In the genomic region with DNA sequence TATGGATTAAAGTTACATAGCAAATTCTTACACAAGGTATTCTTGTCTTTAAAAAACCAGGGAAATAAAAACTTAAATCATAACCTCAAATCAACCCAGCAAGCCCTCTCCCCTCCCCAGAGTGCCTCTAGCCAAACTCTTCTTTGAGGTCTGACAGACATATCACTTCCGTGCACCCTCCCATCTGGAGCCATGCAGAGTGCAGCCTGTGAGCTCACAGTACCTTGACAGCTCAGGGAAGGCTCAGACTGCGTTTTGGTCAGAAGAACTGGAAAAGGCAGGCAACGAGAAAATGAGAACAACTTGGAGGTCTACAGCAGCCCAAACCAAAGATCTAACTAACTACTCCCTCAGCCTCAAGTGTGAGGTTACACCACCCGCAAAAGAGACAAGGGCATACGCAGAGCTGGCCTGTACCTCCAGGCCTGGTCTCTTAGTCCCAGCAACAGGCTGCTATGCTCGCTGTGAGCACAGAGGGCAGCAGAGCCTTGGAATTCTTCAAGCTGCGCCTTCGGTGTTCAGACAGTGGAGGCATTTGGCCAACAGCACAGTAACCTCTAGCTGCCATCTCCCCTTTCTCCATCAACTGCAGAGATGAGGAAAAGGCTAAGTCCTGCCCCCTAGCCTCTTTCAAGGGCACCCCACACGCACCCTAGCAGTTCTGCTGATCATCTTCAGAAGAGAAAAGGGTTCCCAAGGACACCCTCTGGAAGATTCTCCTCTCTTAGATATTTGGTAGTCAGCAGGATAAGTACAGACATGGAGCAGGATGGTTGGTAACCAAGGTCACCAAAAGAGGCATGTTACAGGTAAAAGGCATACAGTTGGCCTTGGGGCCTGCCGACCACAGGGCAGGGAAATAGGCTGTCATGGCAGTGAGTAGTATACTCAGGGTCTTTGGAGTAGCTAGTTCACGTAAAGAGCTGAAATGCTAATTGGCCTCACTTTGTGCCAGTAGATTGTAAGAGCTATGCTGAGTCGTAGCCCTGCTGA, we compare ENCODE assay signal across 8 mouse cellular contexts.
DNase-seq lines count a peak whose midpoint lies in the region; ATAC-seq and TF ChIP-seq lines count a peak whose summit lies in the region.
"Had no signal": no experiment of that assay in that cellular context is flagged by ENCODE, and none has a peak within 500 bp of the region (broad histone marks: within the 10 kb centered on the region; RNA-seq: fewer than 3 reads in every experiment).

No protein-coding gene starts in this region.

- H3K4me1 ChIP-seq in embryonic facial prominence, embryonic 13.5 days = peaks cover 5% of the 10 kb centered on the region; the same call in 1 of the 2 replicates
- no peaks in the 10 kb centered on the region for H3K4me1 ChIP-seq in limb, embryonic 10.5 days
- peaks cover 3% of the 10 kb centered on the region; the same call in 1 of the 2 replicates for H3K4me1 ChIP-seq in midbrain, embryonic 15.5 days
- H3K4me1 ChIP-seq in testis, adult 2 months (ENCODE audit: control insufficient read depth, insufficient read depth, low read length) = no peaks in the 10 kb centered on the region

- TF ChIP-seq CTCF in testis, adult 2 months (IDR thresholded peaks at IDR 0.05; ENCODE audit: control insufficient read depth, insufficient read depth, insufficient replicate concordance, low read depth, low read length) = peak; percentile 79; the same call in 1 of the 2 replicates

- no peak overlapping the region for H3K4me3 ChIP-seq in embryonic facial prominence, embryonic 13.5 days
- H3K4me3 ChIP-seq in limb, embryonic 10.5 days = no peak overlapping the region
- no peak overlapping the region for H3K4me3 ChIP-seq in midbrain, embryonic 15.5 days
- no peak overlapping the region for H3K4me3 ChIP-seq in testis, adult 2 months (ENCODE audit: control insufficient read depth, low read depth, low read length)
- H3K4me3 ChIP-seq: myocyte had no signal

- no peaks in the 10 kb centered on the region for H3K9me3 ChIP-seq in embryonic facial prominence, embryonic 13.5 days
- no peaks in the 10 kb centered on the region for H3K9me3 ChIP-seq in limb, embryonic 10.5 days (replicated peaks)
- no peaks in the 10 kb centered on the region for H3K9me3 ChIP-seq in midbrain, embryonic 15.5 days

- no peak for TF ChIP-seq POLR2A in testis, adult 2 months (IDR thresholded peaks at IDR 0.05; ENCODE audit: control insufficient read depth, low read depth, low read length)

- H3K9ac ChIP-seq in embryonic facial prominence, embryonic 13.5 days = no peak overlapping the region
- no peak overlapping the region for H3K9ac ChIP-seq in midbrain, embryonic 15.5 days

- ATAC-seq in embryonic facial prominence, embryonic 13.5 days (ENCODE audit: insufficient number of reproducible peaks, insufficient read depth, low FRiP score, low TSS enrichment, low read depth) = peak; percentile 81
- peak; percentile 88 for ATAC-seq in midbrain, embryonic 15.5 days (replicated peaks)

- peak; percentile 91 for DNase-seq in brain, adult 2 months (ENCODE audit: low read depth, low spot score)
- peak; percentile 13 to 65 for DNase-seq in heart, adult 9 months (ENCODE audit: low spot score in 2 of 2)
- peak; percentile 72 to 90 for DNase-seq in kidney, adult 8-10 months
- peak; percentile 61 for DNase-seq in limb, embryonic 10.5 days (ENCODE audit: low spot score)

- H3K27ac ChIP-seq in embryonic facial prominence, embryonic 13.5 days = no peak overlapping the region
- H3K27ac ChIP-seq in limb, embryonic 10.5 days = no peak overlapping the region
- H3K27ac ChIP-seq in midbrain, embryonic 15.5 days = no peak overlapping the region
- H3K27ac ChIP-seq in testis, adult 2 months (ENCODE audit: control insufficient read depth, insufficient read depth, low read depth, low read length) = no peak overlapping the region

- H3K36me3 ChIP-seq in embryonic facial prominence, embryonic 13.5 days = no peaks in the 10 kb centered on the region
- H3K36me3 ChIP-seq in limb, embryonic 10.5 days = no peaks in the 10 kb centered on the region
- H3K36me3 ChIP-seq in midbrain, embryonic 15.5 days (replicated peaks) = no peaks in the 10 kb centered on the region
- H3K36me3 ChIP-seq in testis, adult 2 months (ENCODE audit: control insufficient read depth, insufficient read depth, low read length) = no peaks in the 10 kb centered on the region

- H3K27me3 ChIP-seq in embryonic facial prominence, embryonic 13.5 days = peaks cover 6% of the 10 kb centered on the region; the same call in 1 of the 2 replicates
- no peaks in the 10 kb centered on the region for H3K27me3 ChIP-seq in limb, embryonic 10.5 days (ENCODE audit: low read depth, poor library complexity, severe bottlenecking)
- H3K27me3 ChIP-seq in midbrain, embryonic 15.5 days (replicated peaks) = no peaks in the 10 kb centered on the region; the same call in 1 of the 2 replicates
- no peaks in the 10 kb centered on the region for H3K27me3 ChIP-seq in testis, adult 2 months (ENCODE audit: control insufficient read depth, insufficient read depth, low read length)

- H3K4me2 ChIP-seq in embryonic facial prominence, embryonic 13.5 days = no peak overlapping the region
- no peak overlapping the region for H3K4me2 ChIP-seq in midbrain, embryonic 15.5 days

- 30% methylated on average over 12 of the region's 12 CpGs for WGBS in embryonic facial prominence, embryonic 13.5 days
- WGBS in limb, embryonic 10.5 days = 37% methylated on average over 12 of the region's 12 CpGs
- WGBS in midbrain, embryonic 15.5 days = 30% methylated on average over 12 of the region's 12 CpGs

Comparison
In these comparisons a context has a peak if more than half of its experiments do, and no peak if none do; other contexts are left out.
1. DNase-seq: peak in every context shown above with its lines; median percentile 91 in brain, adult 2 months; 81 in kidney, adult 8-10 months; 61 in limb, embryonic 10.5 days; 39 in heart, adult 9 months.